Mouse (Mus musculus) heart, postnatal 25 days (tissue): ENCODE measurements around the gene Prelp. TPM values are rescaled to one million over a fixed set of nuclear protein-coding genes. Genes with fewer than 3 reads are reported as not detected.

Experiments
- DNase-seq: peaks from one replicate; pipeline ENCODE4 v3.0.0; 2022; ENCODE audit warnings: low spot score
- intact Hi-C: fragments of 180-260 bp; cut with DNase I; formaldehyde crosslinking; loops from one replicate; pipeline ENCODE4 v1.15.1; 2025
- total RNA-seq, 2 experiments: library from RNA; stranded (reverse); gene quantifications; 2 replicates each; pipeline ENCODE4 v1.2.3; 2021

Gene Prelp
- total RNA-seq, 2 experiments from 2014 or later: 30.4 to 36.3 TPM

DNA sequence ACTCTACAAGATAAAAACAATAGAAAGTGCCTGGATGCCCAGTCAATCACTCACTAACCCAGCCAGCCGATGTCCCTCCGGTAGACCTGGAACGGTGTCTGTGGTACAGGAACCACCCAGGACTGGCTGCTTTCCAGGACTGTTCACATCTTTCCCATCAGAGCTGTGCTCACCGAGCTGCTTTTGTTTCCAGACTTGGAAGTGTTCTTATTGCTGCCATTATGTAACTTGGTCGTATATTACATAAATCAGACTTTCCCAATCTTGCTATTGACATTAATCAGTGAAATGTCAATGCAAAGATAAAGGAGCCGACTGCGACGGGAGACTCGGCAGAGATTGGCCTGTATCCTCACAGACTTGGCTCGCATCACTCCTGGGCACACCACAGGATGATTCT is 50.0 kb downstream of the Prelp start:
- intact Hi-C loops: no loop called here
- DNase-seq: no peak

DNA sequence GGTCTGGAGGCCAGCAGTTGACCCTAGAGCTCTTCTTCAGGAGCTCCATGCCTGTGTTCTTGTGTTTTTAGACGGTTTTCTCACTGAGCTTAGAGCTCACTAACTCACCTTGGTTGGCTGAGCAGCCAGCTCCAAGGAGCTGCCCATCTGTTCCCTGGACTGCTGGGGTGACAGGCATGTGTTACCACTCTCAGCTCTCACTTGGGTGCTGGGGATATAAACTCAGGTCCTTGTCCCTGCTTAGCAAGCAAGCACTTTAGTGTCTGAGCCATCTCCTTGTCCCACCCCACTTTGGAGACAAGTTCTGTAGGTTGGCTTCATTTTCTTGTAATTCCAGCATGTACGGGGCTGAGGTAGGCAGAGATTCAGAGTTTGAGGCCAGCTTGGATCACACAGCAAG is 52.0 kb downstream of the Prelp start:
- DNase-seq: no peak
- intact Hi-C loops: no loop called here

DNA sequence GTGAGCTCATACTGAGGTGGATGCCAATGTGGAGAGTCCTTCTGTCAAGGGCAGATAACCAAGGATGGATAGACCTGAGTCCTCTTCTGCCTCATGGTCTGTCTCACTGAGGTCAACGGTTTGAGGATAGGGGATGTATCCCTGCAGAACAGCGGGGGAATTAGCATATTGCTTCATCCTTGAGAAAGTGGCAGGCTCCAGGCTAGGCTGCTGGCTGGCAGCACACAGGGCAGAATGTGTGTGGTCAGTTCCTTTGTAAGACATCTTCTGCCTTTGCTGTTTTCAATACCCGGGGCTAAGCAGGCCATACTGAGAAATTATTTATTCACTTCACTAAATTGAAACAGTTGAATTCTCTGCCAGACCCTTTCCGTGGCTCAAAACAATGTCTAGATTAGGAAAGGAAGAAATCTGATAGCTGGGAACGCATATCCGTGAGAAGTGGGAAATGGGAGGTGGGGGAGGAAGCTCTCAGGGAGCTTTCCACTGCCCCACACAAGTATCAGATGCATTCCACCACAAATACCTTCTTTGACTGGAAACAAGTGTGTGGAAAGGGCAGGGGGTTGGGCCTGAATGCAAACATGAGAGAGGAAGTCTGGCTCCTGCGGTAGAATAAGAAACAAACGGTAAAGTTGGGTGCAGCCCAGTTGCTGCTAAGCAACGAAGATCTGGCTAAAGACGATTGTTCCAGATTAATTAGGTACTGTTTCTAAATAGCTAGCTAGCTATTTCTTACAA is 57.8 kb downstream of the Prelp start:
- DNase-seq: no peak
- intact Hi-C loops: no loop called here

DNA sequence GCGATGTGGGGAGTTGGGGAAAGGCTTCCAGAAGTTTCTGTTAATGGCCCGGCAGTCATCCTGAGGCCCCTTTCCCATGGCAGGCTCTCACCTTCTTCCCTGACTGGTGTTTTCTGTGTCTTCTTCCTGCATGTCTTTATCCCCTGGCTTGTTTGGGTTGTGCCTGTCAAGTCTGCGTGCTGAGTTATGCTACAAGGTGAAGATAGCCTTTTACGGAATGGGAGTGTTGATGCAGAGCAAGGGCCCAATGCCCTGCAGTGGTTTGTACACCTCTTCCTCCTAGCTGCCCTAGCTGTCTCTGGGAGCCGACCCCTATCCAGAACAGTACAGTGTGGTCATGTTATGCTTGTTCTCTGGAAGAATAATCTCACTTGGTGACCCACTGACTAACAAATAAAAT is 60.2 kb downstream of the Prelp start:
- intact Hi-C loops: no loop called here

More for the DNA sequence above, 60.2 kb downstream of the Prelp start:
- no peak for DNase-seq

Other genes with a start within 250 kb of the Prelp start
- under 1 TPM in 1 of 2 experiments, not detected in 1; 0.36 TPM for gene Lax1, start 231.3 kb downstream of the Prelp start, total RNA-seq
- gene Atp2b4, start 120.4 kb downstream of the Prelp start, total RNA-seq: 10 to 100 TPM; 20.5 to 24.0 TPM
- gene Optc, start 13.4 kb downstream of the Prelp start, total RNA-seq: under 1 TPM; 0.36 to 0.42 TPM
- 10 to 100 TPM; 11.6 to 12.1 TPM for gene Fmod, start 115.8 kb upstream of the Prelp start, total RNA-seq
- 10 to 100 TPM; 25.7 to 29.2 TPM for gene Btg2, start 157.7 kb upstream of the Prelp start, total RNA-seq
- gene Chit1, start 189.8 kb upstream of the Prelp start, total RNA-seq: not detected